Mouse (Mus musculus): ENCODE measurements around the gene Eml6. TPM values are rescaled to one million over a fixed set of nuclear protein-coding genes. Genes with fewer than 3 reads are reported as not detected.
"Not testable (repeated sequence)": the region's sequence is repeated elsewhere in the genome, so short reads cannot be mapped to it uniquely, and the experiment has no call there.

Gene Eml6
- total RNA-seq (2015) (0.49 and 0.51 TPM in 2 replicates), total RNA-seq (2017) (0.71 and 1.2 TPM in 2 replicates)

GRCm38 (mm10) chr11:30025835-30026472 lies at the start of gene Eml6:
Eml6 (minus strand) TSS chr11:30026033.
- peak; percentile 95 for ATAC-seq (replicated peaks; ENCODE audit: poor library complexity)

- peak; percentile 88 for ATAC-seq (replicated peaks; ENCODE audit: poor library complexity)
Measured at GRCm38 (mm10) chr11:30057299-30057698, 31.5 kb upstream of the Eml6 start.

GRCm38 (mm10) chr11:30025144-30025543 lies 689 bp downstream of the Eml6 start:
- ATAC-seq (replicated peaks; ENCODE audit: poor library complexity), result no peak

GRCm38 (mm10) chr11:30024261-30025071 lies 1.4 kb downstream of the Eml6 start:
- ATAC-seq (replicated peaks; ENCODE audit: poor library complexity), result 0 out of 2 replicates have a peak, but pooled peaks have one; percentile 10

GRCm38 (mm10) chr11:29986257-29986656 lies 39.6 kb downstream of the Eml6 start:
- peak; percentile 91 for ATAC-seq (replicated peaks; ENCODE audit: poor library complexity)

- no peak for ATAC-seq (replicated peaks; ENCODE audit: poor library complexity)
Measured at GRCm38 (mm10) chr11:29968874-29969273, 57.0 kb downstream of the Eml6 start.

GRCm38 (mm10) chr11:29959366-29959765 lies 66.5 kb downstream of the Eml6 start:
- ATAC-seq (replicated peaks; ENCODE audit: poor library complexity), result no peak

- ATAC-seq (replicated peaks; ENCODE audit: poor library complexity), result no peak
Measured at GRCm38 (mm10) chr11:29944661-29945060, 81.2 kb downstream of the Eml6 start.

GRCm38 (mm10) chr11:29924332-29924731 lies 101.5 kb downstream of the Eml6 start:
- no peak for ATAC-seq (replicated peaks; ENCODE audit: poor library complexity)

GRCm38 (mm10) chr11:29923851-29924250 lies 102.0 kb downstream of the Eml6 start:
- ATAC-seq (replicated peaks; ENCODE audit: poor library complexity), result no peak

GRCm38 (mm10) chr11:29913180-29913579 lies 112.7 kb downstream of the Eml6 start:
- ATAC-seq (replicated peaks; ENCODE audit: poor library complexity), result no peak

- ATAC-seq (replicated peaks; ENCODE audit: poor library complexity), result no peak
Measured at GRCm38 (mm10) chr11:29909330-29909729, 116.5 kb downstream of the Eml6 start.

- ATAC-seq (replicated peaks; ENCODE audit: poor library complexity), result peak; percentile 100
Measured at GRCm38 (mm10) chr11:29885160-29885559, 140.7 kb downstream of the Eml6 start.

- ATAC-seq (replicated peaks; ENCODE audit: poor library complexity), result no peak
Measured at GRCm38 (mm10) chr11:29884355-29884754, 141.5 kb downstream of the Eml6 start.

GRCm38 (mm10) chr11:29883024-29883423 lies 142.8 kb downstream of the Eml6 start:
- ATAC-seq (replicated peaks; ENCODE audit: poor library complexity), result no peak

- ATAC-seq (replicated peaks; ENCODE audit: poor library complexity), result no peak
Measured at GRCm38 (mm10) chr11:29879641-29880040, 146.2 kb downstream of the Eml6 start.

- ATAC-seq (replicated peaks; ENCODE audit: poor library complexity), result no peak
Measured at GRCm38 (mm10) chr11:29877981-29878380, 147.9 kb downstream of the Eml6 start.

- no peak for ATAC-seq (replicated peaks; ENCODE audit: poor library complexity)
Measured at GRCm38 (mm10) chr11:29877280-29877679, 148.6 kb downstream of the Eml6 start.

- ATAC-seq (replicated peaks; ENCODE audit: poor library complexity), result not testable (repeated sequence)
Measured at GRCm38 (mm10) chr11:29874781-29875180, 151.1 kb downstream of the Eml6 start.

- ATAC-seq (replicated peaks; ENCODE audit: poor library complexity), result no peak
Measured at GRCm38 (mm10) chr11:29870174-29870573, 155.7 kb downstream of the Eml6 start.

GRCm38 (mm10) chr11:29864269-29864668 lies 161.6 kb downstream of the Eml6 start:
- ATAC-seq (replicated peaks; ENCODE audit: poor library complexity), result peak; percentile 90

GRCm38 (mm10) chr11:29861750-29862397 lies 164.0 kb downstream of the Eml6 start:
- peak; percentile 85 for ATAC-seq (replicated peaks; ENCODE audit: poor library complexity)

All from megakaryocyte progenitor cell, adult 5-6 weeks (primary cell).